Mouse (Mus musculus) liver, embryonic 14.5 days (tissue): ENCODE measurements at regions not wholly inside any gene's neighbourhood (a gene's known extent, or its start where the extent isn't known, plus 50 kb on each side); places are given as distances from the start of the nearest gene placed in this dataset.
A peak's percentile ranks its signal among the peaks of the same experiment; 100 is the strongest.

Experiments
- ATAC-seq: fragments of 200-750 bp; cut with Nextera tagmentation; 2 replicates; pipeline ENCODE4 v1.8.0; 2017; ENCODE audit warnings: moderate number of reproducible peaks, mild to moderate bottlenecking, moderate library complexity; ENCODE audit not compliant: insufficient read depth
- DNase-seq, 3 experiments: peaks; one replicate each; pipeline ENCODE4 v3.0.0-alpha.2; 2012 to 2013; ENCODE audit warnings: low read depth in 3 of 3, low spot score in 3 of 3
- H3K27ac ChIP-seq: fragments of 300-500 bp; sonication (generic); 2 replicates; pipeline ENCODE4 v1.5.1; 2014; ENCODE audit warnings: moderate library complexity, mild to moderate bottlenecking, control low read depth, inconsistent platforms
- H3K27me3 ChIP-seq: fragments of 300-500 bp; sonication (generic); 2 replicates; pipeline ENCODE4 v1.6.1; 2014; ENCODE audit warnings: mild to moderate bottlenecking, low read length, moderate library complexity; ENCODE audit not compliant: control insufficient read depth, insufficient read depth
- H3K36me3 ChIP-seq: fragments of 300-500 bp; sonication (generic); replicated peaks from 2 replicates; pipeline ENCODE4 v1.6.1; 2014; ENCODE audit warnings: low read depth; ENCODE audit not compliant: control insufficient read depth, insufficient read depth
- H3K4me1 ChIP-seq, 2 experiments: fragments of 200-500 bp in 1 of 2; fragments of 300-500 bp in 1 of 2; sonication (generic) in 1 of 2; replicated peaks; 2 replicates each; pipeline ENCODE4 v1.6.1; 2012 to 2014; ENCODE audit warnings: antibody characterized with exemption in 1 of 2, inconsistent platforms in 1 of 2, low read length in 1 of 2; ENCODE audit not compliant: control insufficient read depth in 2 of 2, insufficient read depth in 2 of 2
- H3K4me2 ChIP-seq: fragments of 300-500 bp; sonication (generic); 2 replicates; pipeline ENCODE4 v1.6.1; 2014; ENCODE audit warnings: low read depth, mild to moderate bottlenecking, control low read depth, moderate library complexity
- H3K4me3 ChIP-seq, 2 experiments: fragments of 200-500 bp in 1 of 2; fragments of 300-500 bp in 1 of 2; sonication (generic) in 1 of 2; 2 replicates each; pipeline ENCODE4 v1.5.1; 2012 to 2014; ENCODE audit warnings: low read depth in 2 of 2, low read length in 2 of 2, mild to moderate bottlenecking in 2 of 2, control low read depth in 1 of 2, inconsistent platforms in 1 of 2, moderate library complexity in 1 of 2; ENCODE audit not compliant: insufficient read depth in 1 of 2
- H3K9ac ChIP-seq: fragments of 300-500 bp; sonication (generic); replicated peaks from 2 replicates; pipeline ENCODE4 v1.6.1; 2014; ENCODE audit warnings: mild to moderate bottlenecking, control low read depth, moderate library complexity
- H3K9me3 ChIP-seq: fragments of 300-500 bp; sonication (generic); 2 replicates; pipeline ENCODE4 v1.6.1; 2016; ENCODE audit warnings: low read length, mixed read lengths; ENCODE audit not compliant: control insufficient read depth
- CTCF ChIP-seq: IDR thresholded peaks from 2 replicates; pipeline ENCODE4 v1.5.1; 2016; ENCODE audit warnings: antibody characterized with exemption, low read depth, control low read depth
- EP300 ChIP-seq: IDR thresholded peaks from 2 replicates; pipeline ENCODE4 v1.6.1; 2016; ENCODE audit warnings: antibody characterized with exemption, low read depth
- WGBS: fragments of 180-500 bp; shearing (Covaris S2); extraction: QIAGEN DNeasy Blood & Tissue Kit; methylation state at CpG from one replicate; pipeline ENCODE4 v1.1.7; 2014; ENCODE audit not compliant: insufficient replicate concordance; 5-methylcytosine and 5-hydroxymethylcytosine counted together

GRCm38 (mm10) chr17:80824826-80825517 is 96.7 kb upstream of the Map4k3 start:
- no peak overlapping the region for H3K4me3 ChIP-seq
- WGBS: 66% methylated on average over 13 of the region's 13 CpGs
- TF ChIP-seq EP300 (no peak), CTCF (no peak)
- H3K27ac ChIP-seq: no peak overlapping the region
- no peaks in the 10 kb centered on the region for H3K36me3 ChIP-seq
- DNase-seq (no peak), ATAC-seq (no peak)
- no peak overlapping the region for H3K9ac ChIP-seq
- H3K27me3 ChIP-seq: no peaks in the 10 kb centered on the region
- peaks cover 0 to 19% of the 10 kb centered on the region in 2 experiments; a peak in 2 of 4 replicates for H3K4me1 ChIP-seq
- H3K4me2 ChIP-seq: no peak overlapping the region
- H3K9me3 ChIP-seq: no peaks in the 10 kb centered on the region

DNA sequence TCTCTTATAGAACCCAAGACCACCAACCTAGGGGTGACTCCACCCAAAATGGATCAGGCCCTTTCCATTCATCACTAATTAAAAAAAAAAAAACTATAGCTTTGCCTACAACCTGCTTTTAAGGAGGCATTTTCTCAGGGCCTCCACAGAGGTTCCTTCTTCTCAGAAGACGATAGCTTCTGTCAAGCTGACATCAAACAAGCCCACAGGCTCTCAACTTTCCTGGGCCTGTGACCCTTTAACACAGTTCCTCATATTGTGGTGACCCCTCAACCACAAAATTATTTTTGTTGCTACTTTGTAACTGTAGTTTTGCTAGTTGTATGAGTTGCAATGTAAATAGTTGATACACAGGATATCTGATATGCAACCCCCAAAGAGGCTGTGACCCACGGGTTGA is 96.0 kb upstream of the Map4k3 start:
- Histone ChIP-seq H3K27ac (no peak overlapping the region), H3K4me1 (peaks cover 0 to 19% of the 10 kb centered on the region in 2 experiments; a peak in 2 of 4 replicates), H3K4me2 (no peak overlapping the region), H3K27me3 (no peaks in the 10 kb centered on the region), H3K9me3 (no peaks in the 10 kb centered on the region), H3K9ac (no peak overlapping the region), H3K36me3 (no peaks in the 10 kb centered on the region), H3K4me3 (no peak overlapping the region)
- TF ChIP-seq CTCF: no peak
- TF ChIP-seq EP300: no peak
- whole genome bisulfite sequencing: 18% methylated on average over 2 of the region's 2 CpGs
- ATAC-seq: no peak
- no peak for DNase-seq

DNA sequence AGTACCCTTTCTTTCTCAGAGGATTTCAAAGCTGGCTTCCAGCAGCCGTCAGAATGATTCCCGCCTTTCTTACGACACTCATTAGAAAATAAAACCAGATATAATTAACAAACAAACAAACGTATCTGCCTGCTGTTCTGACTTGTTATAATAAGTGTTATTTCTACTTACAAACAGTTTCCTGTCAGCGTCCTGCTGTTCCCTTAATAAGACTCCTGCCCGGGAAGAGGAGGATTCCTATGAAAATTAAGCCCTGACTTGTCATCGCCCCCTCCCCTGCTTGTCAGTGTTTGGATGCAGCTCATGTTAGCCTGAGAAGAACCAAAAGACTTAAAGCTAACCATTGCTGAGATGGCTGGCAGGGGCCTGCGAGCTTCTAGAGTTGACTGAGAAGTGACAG is 92.6 kb upstream of the Map4k3 start:
- Histone ChIP-seq H3K4me1 (peaks cover 0 to 11% of the 10 kb centered on the region in 2 experiments; a peak in 2 of 4 replicates), H3K36me3 (no peaks in the 10 kb centered on the region), H3K9me3 (no peaks in the 10 kb centered on the region), H3K4me2 (no peak overlapping the region), H3K4me3 (no peak overlapping the region), H3K9ac (no peak overlapping the region), H3K27me3 (no peaks in the 10 kb centered on the region), H3K27ac (no peak overlapping the region)
- DNase-seq: no peak
- WGBS: 58% methylated on average over 8 of the region's 8 CpGs
- TF ChIP-seq CTCF: no peak
- TF ChIP-seq EP300: no peak
- no peak for ATAC-seq

GRCm38 (mm10) chr17:80818477-80819028 is 90.3 kb upstream of the Map4k3 start:
- no peak overlapping the region for H3K4me2 ChIP-seq
- TF ChIP-seq EP300: no peak
- TF ChIP-seq CTCF: no peak
- 66% methylated on average over 9 of the region's 9 CpGs for WGBS

GRCm38 (mm10) chr17:80815747-80816146 is 87.5 kb upstream of the Map4k3 start:
- H3K4me3 ChIP-seq: no peak overlapping the region
- H3K27me3 ChIP-seq: no peaks in the 10 kb centered on the region
- H3K27ac ChIP-seq: no peak overlapping the region
- DNase-seq (no peak), ATAC-seq (no peak)
- H3K36me3 ChIP-seq: no peaks in the 10 kb centered on the region
- H3K4me2 ChIP-seq: no peak overlapping the region
- no peaks in the 10 kb centered on the region for H3K9me3 ChIP-seq
- TF ChIP-seq CTCF (peak; percentile 79), EP300 (no peak)
- H3K4me1 ChIP-seq: 0 out of 4 replicates have a peak, but pooled peaks cover 0 to 1% of the 10 kb centered on the region in 2 experiments
- WGBS: 47% methylated on average over 4 of the region's 4 CpGs
- H3K9ac ChIP-seq: no peak overlapping the region

More at GRCm38 (mm10) chr17:80818477-80819028, 90.3 kb upstream of the Map4k3 start:
- ATAC-seq (no peak), DNase-seq (no peak)
- Histone ChIP-seq H3K27me3 (no peaks in the 10 kb centered on the region), H3K27ac (no peak overlapping the region), H3K4me1 (0 out of 4 replicates have a peak, but pooled peaks cover 0 to 1% of the 10 kb centered on the region in 2 experiments), H3K4me3 (no peak overlapping the region), H3K9ac (no peak overlapping the region), H3K9me3 (no peaks in the 10 kb centered on the region), H3K36me3 (no peaks in the 10 kb centered on the region)
